Mouse (Mus musculus) 416B (cell line): ENCODE measurements around the gene Smc6.

Experiments used
- DNase-seq: peaks from one replicate; pipeline ENCODE4 v3.0.0; 2011; ENCODE audit warnings: low read depth

Smc6 gene

GRCm38 (mm10) chr12:11281584-11281983 is 15.9 kb downstream of the Smc6 start:
- DNase-seq = no peak

GRCm38 (mm10) chr12:11286382-11286781 is 20.7 kb downstream of the Smc6 start:
- DNase-seq = no peak

- peak; percentile 71 for DNase-seq
These were observed 35.2 kb downstream of the Smc6 start for GRCm38 (mm10) chr12:11300858-11301257.

DNA sequence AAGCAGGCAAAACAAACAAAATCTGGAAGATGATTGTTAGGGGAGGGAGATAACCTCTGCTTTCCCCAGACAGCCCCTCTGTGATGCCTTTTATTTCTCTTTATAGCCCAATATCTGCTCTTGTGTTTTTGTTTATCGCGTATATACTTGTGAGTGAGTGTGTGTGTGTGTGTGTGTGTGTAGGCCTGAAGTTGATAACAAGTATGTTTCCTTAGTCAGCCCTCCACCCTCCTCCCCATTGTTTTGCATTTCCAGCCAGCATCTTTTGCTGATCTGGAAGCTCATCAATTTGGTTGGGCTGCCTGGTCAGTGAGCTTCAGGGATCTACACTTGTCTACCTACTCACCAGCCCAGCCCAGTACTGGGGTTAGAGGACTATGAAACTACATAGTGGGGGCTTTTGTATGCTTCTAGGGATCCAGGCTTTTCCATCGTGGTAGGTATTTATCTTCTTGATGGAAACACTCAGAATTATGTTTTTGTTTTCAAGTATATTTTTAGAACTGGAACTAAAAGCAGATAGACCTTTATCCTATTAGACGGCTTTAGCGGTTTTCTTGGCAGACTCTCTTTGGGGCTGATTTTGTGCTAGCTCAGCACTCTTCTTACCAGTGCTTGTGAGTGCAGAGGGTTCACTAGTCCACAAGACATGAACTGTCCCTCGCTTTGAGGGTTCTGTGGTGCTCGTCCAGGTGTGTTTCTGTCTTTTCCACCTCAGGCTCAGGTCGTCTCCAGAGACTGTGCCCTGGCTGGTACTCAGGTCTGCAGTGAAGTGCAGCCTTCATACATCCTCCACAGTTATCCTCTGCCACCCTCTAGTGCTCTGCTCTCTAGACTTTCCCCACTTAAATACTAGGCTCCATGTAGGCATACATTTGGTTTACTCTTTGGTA is 41.3 kb downstream of the Smc6 start:
- no peak for DNase-seq

DNA sequence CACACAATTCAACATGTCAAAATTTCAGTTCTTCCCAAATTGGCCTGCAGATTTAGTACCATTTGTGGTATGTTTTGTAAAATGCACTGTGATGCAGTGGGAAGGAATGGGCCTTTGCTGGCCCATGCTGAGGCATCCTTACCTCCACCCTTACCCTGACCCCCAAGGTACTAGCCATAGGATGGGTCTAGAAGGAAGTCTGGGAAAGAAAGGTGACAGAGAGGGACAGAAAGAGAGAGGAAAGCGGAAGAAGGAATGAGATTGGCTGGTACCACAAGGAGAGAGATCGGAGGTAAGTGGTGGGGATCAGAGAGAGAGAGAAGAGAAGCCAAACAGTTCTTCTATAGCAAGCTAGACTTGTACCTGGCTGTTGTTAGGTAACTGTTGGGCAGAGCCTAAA is 45.4 kb downstream of the Smc6 start:
- no peak for DNase-seq

DNA sequence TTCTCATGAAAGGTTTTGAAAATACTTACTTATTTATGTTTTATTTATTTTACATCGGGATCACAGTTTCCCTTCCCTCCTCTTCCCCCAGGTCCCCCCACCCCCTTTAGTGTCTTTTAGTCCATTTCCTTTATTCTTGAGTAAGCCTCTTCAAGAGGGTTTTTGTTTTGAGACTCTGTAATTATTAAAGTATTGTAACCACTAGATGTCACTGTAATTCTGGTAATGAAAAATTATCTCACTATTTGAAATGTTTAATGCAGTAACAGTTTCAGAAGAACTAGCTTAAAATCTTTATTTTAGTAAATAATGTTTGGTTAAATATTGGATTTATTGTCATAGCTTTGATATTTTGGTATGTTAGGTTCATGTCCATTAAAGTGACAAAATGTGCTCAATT is 48.2 kb downstream of the Smc6 start:
- DNase-seq = peak; percentile 41

DNA sequence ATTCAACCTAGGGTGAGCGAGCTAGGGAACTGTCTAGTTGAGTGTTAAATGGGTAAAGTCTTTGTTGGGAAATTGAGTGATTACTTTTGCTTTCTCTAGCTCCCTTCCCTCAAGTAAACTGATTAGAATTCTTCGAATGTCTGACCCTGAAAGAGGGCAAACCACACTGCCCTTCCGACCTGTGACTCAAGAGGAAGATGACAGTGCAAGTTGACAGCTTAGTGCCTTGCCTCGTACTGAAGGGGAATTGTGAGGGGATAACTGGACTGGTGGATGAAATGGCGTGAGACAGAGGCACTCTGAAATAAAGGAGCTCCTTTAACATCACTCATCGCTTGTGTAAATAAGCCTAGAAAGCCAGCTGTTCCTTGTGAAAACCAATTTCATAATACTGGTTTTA is 52.0 kb downstream of the Smc6 start:
- peak; percentile 81 for DNase-seq

GRCm38 (mm10) chr12:11324480-11324879 is 58.8 kb downstream of the Smc6 start:
- peak; percentile 32 for DNase-seq

GRCm38 (mm10) chr12:11326483-11326882 is 60.8 kb downstream of the Smc6 start:
- no peak for DNase-seq

GRCm38 (mm10) chr12:11336845-11337244 is 71.2 kb downstream of the Smc6 start:
- DNase-seq = peak; percentile 73

GRCm38 (mm10) chr12:11338251-11338650 is 72.6 kb downstream of the Smc6 start:
- DNase-seq = peak; percentile 57

- peak; percentile 75 for DNase-seq
These were observed 76.4 kb downstream of the Smc6 start for GRCm38 (mm10) chr12:11342020-11342600.

DNA sequence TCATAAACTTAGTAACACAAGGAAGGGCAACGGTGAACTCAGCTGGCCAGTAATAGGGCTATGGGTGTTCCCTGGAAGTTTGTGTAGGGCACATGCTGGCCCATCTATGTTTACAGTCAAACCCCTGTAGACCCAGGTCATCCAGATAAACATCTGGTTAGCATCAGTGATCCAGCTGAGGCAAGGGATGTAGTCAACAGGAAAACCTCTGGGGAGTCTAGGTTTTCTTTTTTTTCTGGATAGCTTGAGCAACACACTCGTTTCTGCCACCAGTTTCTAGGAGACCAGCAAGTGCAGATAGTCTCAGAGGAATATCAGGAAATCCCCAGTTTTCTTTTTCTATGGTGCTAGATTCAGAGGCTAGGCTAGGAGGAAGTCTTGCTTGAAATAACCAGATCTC is 80.3 kb downstream of the Smc6 start:
- DNase-seq = no peak

DNA sequence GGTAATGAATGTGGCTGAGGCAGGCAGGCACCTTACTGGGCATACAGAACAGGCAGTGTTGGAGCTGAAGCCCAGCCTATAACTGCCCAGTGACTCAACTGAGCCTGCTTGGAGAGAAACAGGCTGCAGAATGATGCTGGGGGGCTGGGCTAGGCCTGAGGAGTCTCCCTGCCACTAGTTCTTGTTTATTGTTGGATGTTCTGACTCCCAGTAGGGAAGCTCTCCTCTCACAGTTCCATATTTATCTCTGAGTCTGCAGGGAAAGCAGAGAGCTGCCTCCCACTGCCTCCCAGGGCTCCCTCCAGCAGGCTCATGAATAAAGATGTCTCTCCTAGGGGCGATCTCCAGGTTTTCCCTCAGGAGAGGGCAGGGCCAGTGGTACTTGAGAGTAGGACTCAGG is 82.7 kb downstream of the Smc6 start:
- DNase-seq = no peak

GRCm38 (mm10) chr12:11349870-11350269 is 84.2 kb downstream of the Smc6 start:
- DNase-seq = no peak

- peak; percentile 72 for DNase-seq
These were observed 85.2 kb downstream of the Smc6 start for GRCm38 (mm10) chr12:11350895-11351294.

DNA sequence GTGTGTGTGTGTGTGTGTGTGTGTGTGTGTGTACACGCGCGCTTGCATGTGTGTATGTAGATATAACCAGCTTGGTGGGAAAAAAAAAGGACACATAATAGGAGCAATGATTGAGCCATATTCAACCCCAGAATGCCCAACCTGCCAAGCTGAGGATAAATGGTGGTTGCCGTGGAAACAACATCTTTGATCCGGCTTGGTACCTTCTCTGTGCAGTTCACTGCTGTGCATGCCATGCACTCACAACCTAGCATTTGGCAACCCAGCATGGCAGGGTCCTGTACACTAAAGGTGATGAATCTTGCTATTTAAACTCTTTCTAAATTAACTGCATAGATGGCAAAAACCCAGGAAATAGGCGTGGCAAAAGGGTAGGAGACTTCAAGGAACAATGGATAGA is 96.7 kb downstream of the Smc6 start:
- no peak for DNase-seq

DNA sequence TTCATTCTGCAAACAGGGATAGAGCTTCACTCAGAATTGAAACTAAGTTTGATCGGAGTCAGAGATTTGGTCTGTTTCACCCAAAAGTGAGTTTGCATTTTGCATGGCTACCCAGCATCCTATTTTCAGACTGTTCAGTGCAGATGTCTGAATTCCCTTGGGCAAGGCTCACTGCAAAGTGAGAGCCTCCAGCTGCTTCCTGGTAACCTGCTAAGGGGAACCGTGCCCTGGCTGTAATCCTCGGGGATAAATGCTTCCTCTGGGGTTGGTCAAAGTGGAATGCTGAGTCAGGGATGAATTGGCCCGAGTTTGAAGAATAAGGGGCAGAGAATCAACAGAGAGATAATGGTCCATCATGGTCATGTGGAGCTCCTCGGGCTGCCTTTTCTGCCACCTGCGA is 99.2 kb downstream of the Smc6 start:
- DNase-seq = no peak

- DNase-seq = no peak
These were observed 101.5 kb downstream of the Smc6 start for GRCm38 (mm10) chr12:11367099-11367765.
